Mouse (Mus musculus) fibroblast of lung, adult 2 months (primary cell): ENCODE results near the gene Coq10b.
"Not testable (repeated sequence)": the region's sequence is repeated elsewhere in the genome, so short reads cannot be mapped to it uniquely, and the experiment has no call there.

ENCODE experiments used
- DNase-seq: peaks from one replicate; pipeline ENCODE4 v3.0.0-alpha.2; 2011; ENCODE audit warnings: low read depth

Coq10b gene

GRCm38 (mm10) chr1:55052355-55052953 lies at the start of gene Coq10b:
Gene Coq10b (plus strand): TSS chr1:55052770.
- peak; percentile 98 for DNase-seq

GRCm38 (mm10) chr1:55008313-55008712 lies 44.3 kb upstream of the Coq10b start:
- DNase-seq = not testable (repeated sequence)

- no peak for DNase-seq
Measured at GRCm38 (mm10) chr1:55012513-55012912, 40.1 kb upstream of the Coq10b start.

- no peak for DNase-seq
Measured at GRCm38 (mm10) chr1:55021907-55022306, 30.7 kb upstream of the Coq10b start.

- no peak for DNase-seq
Measured at GRCm38 (mm10) chr1:55025656-55026430, 26.7 kb upstream of the Coq10b start.

GRCm38 (mm10) chr1:55026444-55027252 lies 25.9 kb upstream of the Coq10b start:
- peak; percentile 4 for DNase-seq

GRCm38 (mm10) chr1:55027253-55027801 lies 25.2 kb upstream of the Coq10b start, which contains the start of gene Sf3b1:
Gene Sf3b1 (minus strand): TSS chr1:55027481.
- peak; percentile 92 for DNase-seq

GRCm38 (mm10) chr1:55027966-55028365 lies 24.6 kb upstream of the Coq10b start:
- no peak for DNase-seq

GRCm38 (mm10) chr1:55028512-55029249 lies 23.9 kb upstream of the Coq10b start:
- DNase-seq = no peak

- no peak for DNase-seq
Measured at GRCm38 (mm10) chr1:55029446-55029845, 23.1 kb upstream of the Coq10b start.

GRCm38 (mm10) chr1:55031026-55031779 lies 21.4 kb upstream of the Coq10b start:
- DNase-seq = no peak

GRCm38 (mm10) chr1:55039944-55040343 lies 12.6 kb upstream of the Coq10b start:
- no peak for DNase-seq

GRCm38 (mm10) chr1:55041691-55042090 lies 10.9 kb upstream of the Coq10b start:
- DNase-seq = no peak

- DNase-seq = no peak
Measured at GRCm38 (mm10) chr1:55042246-55042645, 10.3 kb upstream of the Coq10b start.

- DNase-seq = no peak
Measured at GRCm38 (mm10) chr1:55043164-55043563, 9.4 kb upstream of the Coq10b start.

GRCm38 (mm10) chr1:55048841-55049587 lies 3.6 kb upstream of the Coq10b start:
- no peak for DNase-seq

- DNase-seq = no peak
Measured at GRCm38 (mm10) chr1:55051671-55052070, 899 bp upstream of the Coq10b start.

- DNase-seq = peak; percentile 78
Measured at GRCm38 (mm10) chr1:55053005-55053404, 435 bp downstream of the Coq10b start.

GRCm38 (mm10) chr1:55053596-55053995 lies 1.0 kb downstream of the Coq10b start:
- DNase-seq = no peak
